Mouse (Mus musculus) liver, embryonic 16.5 days (tissue): ENCODE measurements around the gene Nmu. TPM values are rescaled to one million over a fixed set of nuclear protein-coding genes. Genes with fewer than 3 reads are reported as not detected.

Source experiments
- polyA plus RNA-seq: library from polyadenylated mRNA; unstranded; fragments of >200 nt; fragmentation: Nextera tagmentation; extraction: Ambion mirVana; gene quantifications from 2 replicates; pipeline ENCODE4 v1.2.1, GENCODE M21; 2015

Gene Nmu
- polyA plus RNA-seq, 1 experiment from 2014 or later: not detected

Other genes starting within 250 kb of the Nmu start
- 11.8 and 12.6 TPM in 2 replicates for gene Srd5a3, start 223.5 kb downstream of the Nmu start, polyA plus RNA-seq
- gene Tmem165, start 179.9 kb downstream of the Nmu start, polyA plus RNA-seq: 18.9 and 20.4 TPM in 2 replicates
- 2.5 TPM in 2 replicates for gene Clock, start 59.0 kb downstream of the Nmu start, polyA plus RNA-seq
- gene Pdcl2, start 32.6 kb downstream of the Nmu start, polyA plus RNA-seq: not detected in 2 replicates
- gene Gm7271, start 120.3 kb upstream of the Nmu start, polyA plus RNA-seq: not detected in 2 replicates
- 10.7 and 10.9 TPM in 2 replicates for gene Exoc1, start 165.5 kb upstream of the Nmu start, polyA plus RNA-seq
- gene Cep135, start 224.9 kb upstream of the Nmu start, polyA plus RNA-seq: 3.9 and 4.1 TPM in 2 replicates